Mouse (Mus musculus) hindbrain, embryonic 11.5 days (tissue): ENCODE measurements around the gene Scrn3. TPM values are rescaled to one million over a fixed set of nuclear protein-coding genes. Genes with fewer than 3 reads are reported as not detected.

Experiments used
- ATAC-seq: fragments of 200-750 bp; cut with Nextera tagmentation; 2 replicates; pipeline ENCODE4 v1.8.0; 2017; ENCODE audit warnings: mild to moderate bottlenecking, moderate TSS enrichment, moderate library complexity; ENCODE audit not compliant: low FRiP score
- DNase-seq: peaks from one replicate; pipeline ENCODE4 v3.0.0-alpha.2; 2015; ENCODE audit warnings: low spot score
- H3K27ac ChIP-seq: fragments of 300-500 bp; sonication (generic); 2 replicates; pipeline ENCODE4 v1.5.1; 2014; ENCODE audit warnings: mild to moderate bottlenecking, low read depth, low read length
- H3K27me3 ChIP-seq: fragments of 300-500 bp; sonication (generic); 2 replicates; pipeline ENCODE4 v1.6.1; 2014; ENCODE audit warnings: mild to moderate bottlenecking, low read length, moderate library complexity, mixed read lengths; ENCODE audit not compliant: control insufficient read depth, insufficient read depth
- H3K36me3 ChIP-seq: fragments of 300-500 bp; sonication (generic); 2 replicates; pipeline ENCODE4 v1.6.1; 2014; ENCODE audit warnings: mild to moderate bottlenecking, low read length, moderate library complexity, mixed read lengths; ENCODE audit not compliant: control insufficient read depth, insufficient read depth
- H3K4me1 ChIP-seq: fragments of 300-500 bp; sonication (generic); replicated peaks from 2 replicates; pipeline ENCODE4 v1.6.1; 2014; ENCODE audit warnings: low read length, mixed read lengths; ENCODE audit not compliant: control insufficient read depth, insufficient read depth
- H3K4me2 ChIP-seq: fragments of 300-500 bp; sonication (generic); replicated peaks from 2 replicates; pipeline ENCODE4 v1.6.1; 2014; ENCODE audit warnings: mild to moderate bottlenecking, low read depth, low read length
- H3K4me3 ChIP-seq: fragments of 300-500 bp; sonication (generic); 2 replicates; pipeline ENCODE4 v1.5.1; 2014; ENCODE audit warnings: low read depth, low read length
- H3K9ac ChIP-seq: fragments of 300-500 bp; sonication (generic); 2 replicates; pipeline ENCODE4 v1.6.1; 2014; ENCODE audit warnings: low read depth, low read length
- H3K9me3 ChIP-seq: fragments of 300-500 bp; sonication (generic); 2 replicates; pipeline ENCODE4 v1.6.1; 2016; ENCODE audit warnings: low read length; ENCODE audit not compliant: control insufficient read depth
- WGBS: fragments of 180-500 bp; shearing (Covaris S2); extraction: QIAGEN DNeasy Blood & Tissue Kit; methylation state at CpG from one replicate; pipeline ENCODE4 v1.1.7; 2014; 5-methylcytosine and 5-hydroxymethylcytosine counted together
- polyA plus RNA-seq: library from polyadenylated mRNA; unstranded; fragments of >200 nt; fragmentation: Nextera tagmentation; extraction: Ambion mirVana; gene quantifications from 2 replicates; pipeline ENCODE4 v1.2.1, GENCODE M21; 2014

The Scrn3 gene
- polyA plus RNA-seq, 1 experiment from 2014 or later: 10.7 TPM

DNA sequence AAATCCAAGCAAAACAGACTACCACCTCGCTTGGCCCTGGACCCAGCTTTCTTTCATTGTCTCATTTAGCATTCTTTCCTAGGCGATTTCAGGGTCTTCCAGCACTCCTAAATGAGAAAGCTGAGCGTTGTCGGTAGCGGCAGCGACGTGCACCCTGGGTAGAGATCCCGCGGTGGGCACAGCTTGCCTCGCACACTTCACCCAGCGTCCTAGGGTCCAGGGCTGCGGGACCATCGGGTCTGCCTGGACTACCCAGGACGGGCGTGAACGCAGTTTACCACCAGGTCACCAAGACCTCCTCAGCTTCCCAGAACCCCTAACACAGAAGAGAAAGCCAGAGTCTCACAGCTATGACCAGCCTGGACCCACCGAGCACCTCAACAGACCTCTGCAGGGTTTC lies 33.5 kb upstream of the Scrn3 start:
- 0 out of 2 replicates have a peak, but pooled peaks have one; percentile 19 for ATAC-seq
- Histone ChIP-seq H3K4me2 (peak overlapping the region; percentile 49), H3K4me1 (peaks cover 5% of the 10 kb centered on the region), H3K4me3 (peak overlapping the region; percentile 27), H3K27me3 (peaks cover 36% of the 10 kb centered on the region), H3K9ac (0 out of 2 replicates have a peak overlapping the region, but pooled peaks have one; percentile 0), H3K9me3 (no peaks in the 10 kb centered on the region), H3K36me3 (no peaks in the 10 kb centered on the region), H3K27ac (peak overlapping the region; percentile 12; the same call in 1 of the 2 replicates)
- 2% methylated on average over 17 of the region's 17 CpGs for WGBS
- DNase-seq: no peak

GRCm38 (mm10) chr2:73279271-73280038 lies 32.9 kb upstream of the Scrn3 start:
- under 1% methylated on average over 30 of the region's 31 CpGs for WGBS
- Histone ChIP-seq H3K9ac (peak overlapping the region; percentile 19; the same call in 1 of the 2 replicates), H3K9me3 (no peaks in the 10 kb centered on the region), H3K36me3 (no peaks in the 10 kb centered on the region), H3K27me3 (peaks cover 31% of the 10 kb centered on the region), H3K4me2 (peak overlapping the region; percentile 49), H3K4me3 (peak overlapping the region; percentile 27), H3K4me1 (peaks cover 5% of the 10 kb centered on the region), H3K27ac (peak overlapping the region; percentile 12; the same call in 1 of the 2 replicates)
- peak; percentile 65 for DNase-seq
- ATAC-seq: no peak

DNA sequence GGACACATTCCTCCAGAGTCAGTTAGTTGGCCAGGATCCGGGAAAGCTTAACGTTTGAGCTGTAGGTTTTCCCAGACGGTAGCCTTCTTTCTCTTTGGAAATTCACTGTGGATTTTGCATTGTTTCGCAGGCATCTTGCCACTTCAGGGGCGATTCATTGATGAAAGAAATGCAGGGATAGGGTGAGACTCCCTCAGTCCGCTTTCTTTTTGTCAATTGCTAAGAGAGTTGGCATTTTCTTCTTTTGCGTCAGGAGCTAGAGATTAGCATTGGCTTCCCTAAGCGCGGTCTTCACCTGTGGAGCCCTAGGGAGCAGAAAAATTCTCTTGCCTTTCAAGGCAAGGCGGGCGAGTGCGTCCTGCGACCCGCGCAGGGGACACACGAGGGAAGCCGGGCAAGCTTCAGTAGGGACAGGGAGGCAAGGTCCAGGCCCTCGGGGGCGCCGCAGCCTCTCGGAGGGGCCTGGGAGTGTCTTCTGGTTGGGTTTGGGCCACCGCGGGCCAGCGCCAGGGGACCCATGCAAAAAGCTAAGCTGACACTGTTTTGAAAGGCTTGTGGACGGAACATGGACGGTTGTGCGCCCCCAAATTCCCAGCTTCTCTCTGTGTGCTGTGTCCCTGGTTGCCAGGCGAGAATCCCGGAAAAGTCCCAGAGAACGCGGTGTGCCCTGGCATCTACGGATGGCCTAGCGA lies 31.9 kb upstream of the Scrn3 start:
- H3K4me1 ChIP-seq: peaks cover 5% of the 10 kb centered on the region
- no peaks in the 10 kb centered on the region for H3K36me3 ChIP-seq
- H3K27me3 ChIP-seq: peaks cover 27% of the 10 kb centered on the region
- H3K4me3 ChIP-seq: peak overlapping the region; percentile 11; the same call in 1 of the 2 replicates
- H3K27ac ChIP-seq: no peak overlapping the region
- no peak for ATAC-seq
- no peaks in the 10 kb centered on the region for H3K9me3 ChIP-seq
- no peak overlapping the region for H3K9ac ChIP-seq
- peak; percentile 66 for DNase-seq
- peak overlapping the region; percentile 24; the same call in 1 of the 2 replicates for H3K4me2 ChIP-seq
- 3% methylated on average over 32 of the region's 33 CpGs for WGBS

GRCm38 (mm10) chr2:73281048-73281661 lies 31.2 kb upstream of the Scrn3 start:
- H3K4me3 ChIP-seq: peak overlapping the region; percentile 11; the same call in 1 of the 2 replicates
- no peak overlapping the region for H3K27ac ChIP-seq
- 0 out of 2 replicates have a peak overlapping the region, but pooled peaks have one; percentile 24 for H3K4me2 ChIP-seq
- H3K9me3 ChIP-seq: no peaks in the 10 kb centered on the region
- peaks cover 5% of the 10 kb centered on the region for H3K4me1 ChIP-seq
- DNase-seq (peak; percentile 54), ATAC-seq (no peak)
- 12% methylated on average over 22 of the region's 22 CpGs for WGBS
- no peaks in the 10 kb centered on the region for H3K36me3 ChIP-seq
- H3K9ac ChIP-seq: no peak overlapping the region
- peaks cover 27% of the 10 kb centered on the region for H3K27me3 ChIP-seq

- peak; percentile 61 for DNase-seq
- no peak for ATAC-seq
Observed at GRCm38 (mm10) chr2:73281707-73282106, 30.7 kb upstream of the Scrn3 start.

DNA sequence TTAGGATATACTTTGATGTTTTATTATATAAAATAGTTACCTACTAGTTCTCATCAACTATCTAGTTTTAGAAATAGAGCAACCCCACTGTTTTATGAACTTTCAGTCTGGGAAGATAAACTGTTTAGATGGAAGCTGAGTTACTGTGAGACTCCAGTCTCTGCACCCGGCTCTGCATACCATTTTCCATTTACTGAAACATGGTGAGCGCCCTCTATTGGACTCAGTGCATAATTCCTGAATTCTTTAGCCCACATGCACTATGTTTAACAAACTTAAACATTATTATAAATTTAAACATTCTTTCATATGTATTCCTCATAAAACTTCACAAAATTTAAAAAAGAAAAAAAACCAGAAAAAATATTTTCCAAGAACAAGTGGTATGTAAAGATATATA lies 26.8 kb upstream of the Scrn3 start:
- H3K27me3 ChIP-seq: peaks cover 10% of the 10 kb centered on the region
- DNase-seq: peak; percentile 75
- H3K4me3 ChIP-seq: no peak overlapping the region
- no peak overlapping the region for H3K9ac ChIP-seq
- no peak overlapping the region for H3K4me2 ChIP-seq
- no peaks in the 10 kb centered on the region for H3K4me1 ChIP-seq
- 11% methylated on average over 2 of the region's 2 CpGs for WGBS
- H3K9me3 ChIP-seq: no peaks in the 10 kb centered on the region
- H3K27ac ChIP-seq: no peak overlapping the region
- H3K36me3 ChIP-seq: no peaks in the 10 kb centered on the region
- no peak for ATAC-seq

More at GRCm38 (mm10) chr2:73281707-73282106, 30.7 kb upstream of the Scrn3 start:
- Histone ChIP-seq H3K4me3 (no peak overlapping the region), H3K4me2 (no peak overlapping the region), H3K9me3 (no peaks in the 10 kb centered on the region), H3K4me1 (peaks cover 5% of the 10 kb centered on the region), H3K27ac (no peak overlapping the region), H3K36me3 (no peaks in the 10 kb centered on the region), H3K9ac (no peak overlapping the region), H3K27me3 (peaks cover 27% of the 10 kb centered on the region)
- WGBS: 8% methylated on average over 7 of the region's 7 CpGs

DNA sequence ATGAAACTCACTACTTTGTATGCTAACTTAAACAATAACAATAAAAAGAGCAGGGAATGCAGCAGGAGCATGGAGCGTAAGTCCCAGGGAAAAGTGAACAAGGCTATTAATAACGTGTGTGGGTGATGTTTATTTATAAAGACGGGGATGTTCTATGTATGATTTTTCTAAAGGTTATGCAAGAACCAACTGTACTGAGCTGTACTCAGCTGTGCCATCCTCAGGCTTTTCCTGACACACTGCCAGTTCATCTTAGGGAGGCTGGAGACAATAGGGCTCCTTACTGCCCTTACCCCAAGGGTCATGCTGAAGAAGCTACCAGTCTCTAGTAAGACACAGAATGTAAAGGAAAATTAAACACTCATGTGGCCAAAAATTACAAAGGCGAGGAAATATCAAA lies 21.3 kb upstream of the Scrn3 start:
- WGBS: 85% methylated on average over 4 of the region's 4 CpGs
- Histone ChIP-seq H3K4me1 (no peaks in the 10 kb centered on the region), H3K36me3 (0 out of 2 replicates have a peak, but pooled peaks cover 2% of the 10 kb centered on the region), H3K4me2 (no peak overlapping the region), H3K27ac (no peak overlapping the region), H3K4me3 (no peak overlapping the region), H3K9me3 (no peaks in the 10 kb centered on the region), H3K27me3 (no peaks in the 10 kb centered on the region), H3K9ac (no peak overlapping the region)
- ATAC-seq (no peak), DNase-seq (no peak)

GRCm38 (mm10) chr2:73295023-73295422 lies 17.4 kb upstream of the Scrn3 start:
- Histone ChIP-seq H3K27ac (no peak overlapping the region), H3K4me3 (no peak overlapping the region), H3K9me3 (no peaks in the 10 kb centered on the region), H3K9ac (no peak overlapping the region), H3K27me3 (no peaks in the 10 kb centered on the region), H3K4me2 (no peak overlapping the region), H3K36me3 (0 out of 2 replicates have a peak, but pooled peaks cover 2% of the 10 kb centered on the region), H3K4me1 (no peaks in the 10 kb centered on the region)
- DNase-seq: no peak
- ATAC-seq: no peak
- 85% methylated on average over 7 of the region's 7 CpGs for WGBS
